Mouse (Mus musculus): Measurements from ENCODE around the gene Rogdi.

- no peak for TF ChIP-seq CTCF (conservative IDR thresholded peaks at IDR 0.05; ENCODE audit: insufficient read depth, insufficient read length, low read depth, low read length)
- no peak for TF ChIP-seq POLR2A (IDR thresholded peaks at IDR 0.05; ENCODE audit: low read depth, low read length)
Measured at GRCm38 (mm10) chr16:4993276-4993675, 20.1 kb downstream of the Rogdi start.
